9 mouse cellular contexts compared by ENCODE assay signal in genomic region chr7:78267461-78268007, GRCm38 (mm10).
DNase-seq lines count a peak whose midpoint lies in the region; ATAC-seq and TF ChIP-seq lines count a peak whose summit lies in the region.
"Had no signal": no experiment of that assay in that cellular context is flagged by ENCODE, and none has a peak within 500 bp of the region (broad histone marks: within the 10 kb centered on the region; RNA-seq: fewer than 3 reads in every experiment).

No protein-coding gene starts in this region.

- POLR2A ChIA-PET in Patski (lab: Charles Lee) = no interaction called here

- no peak for TF ChIP-seq POLR2A in limb, embryonic 14.5 days (IDR thresholded peaks at IDR 0.05; ENCODE audit: borderline replicate concordance, extremely low read depth, insufficient read depth, insufficient read length)

- H3K27ac ChIP-seq in layer of hippocampus, adult 2 months = no peak overlapping the region
- H3K27ac ChIP-seq in limb, embryonic 14.5 days (replicated peaks; ENCODE audit: low read depth, low read length) = no peak overlapping the region
- H3K27ac ChIP-seq: embryonic facial prominence, embryonic 12.5 days; macrophage had no signal

- ATAC-seq in Patski = no peak
- no peak for ATAC-seq in limb, embryonic 14.5 days (ENCODE audit: low FRiP score, low read depth)

- no peaks in the 10 kb centered on the region for H3K9me3 ChIP-seq in limb, embryonic 14.5 days (ENCODE audit: control insufficient read depth, low read length)
- H3K9me3 ChIP-seq: embryonic facial prominence, embryonic 12.5 days had no signal

- CTCF ChIA-PET in Patski (lab: Charles Lee) = no interaction called here

- no peak overlapping the region for H3K4me3 ChIP-seq in layer of hippocampus, adult 2 months
- no peak overlapping the region for H3K4me3 ChIP-seq in limb, embryonic 14.5 days (replicated peaks; ENCODE audit: low read length)
- H3K4me3 ChIP-seq: embryonic facial prominence, embryonic 12.5 days had no signal

- no peak overlapping the region for H3K9ac ChIP-seq in limb, embryonic 14.5 days (ENCODE audit: low read depth, low read length, severe bottlenecking)
- H3K9ac ChIP-seq: embryonic facial prominence, embryonic 12.5 days had no signal

- WGBS in limb, embryonic 14.5 days = 13% methylated on average over 1 of the region's 1 CpGs

- H3K4me1 ChIP-seq in limb, embryonic 14.5 days (ENCODE audit: control insufficient read depth, insufficient read depth, low read length) = no peaks in the 10 kb centered on the region
- H3K4me1 ChIP-seq: embryonic facial prominence, embryonic 12.5 days had no signal

- no peak for DNase-seq in layer of hippocampus, adult 2 months (ENCODE audit: low spot score in 2 of 2)
- no peak for DNase-seq in layer of hippocampus, postnatal 36 days
- DNase-seq in Patski (ENCODE audit: low read depth, low spot score) = no peak
- DNase-seq in embryo, embryonic 11 days = peak; percentile 74
- peak; percentile 27 for DNase-seq in limb, embryonic 14.5 days (ENCODE audit: low spot score)
- DNase-seq in adrenal gland, adult 2 months = no peak
- DNase-seq in urinary bladder, postnatal 14 days (ENCODE audit: low spot score) = no peak

- in situ Hi-C loops in Patski (cut with MboI; ENCODE audit: low pct_unique_long_range_greater_than_20kb) = no loop called here

- no peaks in the 10 kb centered on the region for H3K36me3 ChIP-seq in limb, embryonic 14.5 days (ENCODE audit: control insufficient read depth, insufficient read depth, low read length)
- H3K36me3 ChIP-seq: embryonic facial prominence, embryonic 12.5 days had no signal

- no peaks in the 10 kb centered on the region for H3K27me3 ChIP-seq in Patski
- H3K27me3 ChIP-seq in limb, embryonic 14.5 days (ENCODE audit: control insufficient read depth, insufficient read depth, low read length) = no peaks in the 10 kb centered on the region
- H3K27me3 ChIP-seq: embryonic facial prominence, embryonic 12.5 days had no signal

- no peak overlapping the region for H3K4me2 ChIP-seq in limb, embryonic 14.5 days (replicated peaks; ENCODE audit: low read depth, low read length, severe bottlenecking)
- H3K4me2 ChIP-seq: embryonic facial prominence, embryonic 12.5 days had no signal

- TF ChIP-seq CTCF in layer of hippocampus, adult 2 months (conservative IDR thresholded peaks at IDR 0.05) = peak; percentile 67
- peak; percentile 10 for TF ChIP-seq CTCF in Patski (IDR thresholded peaks at IDR 0.05)

Comparison
In these comparisons a context has a peak if more than half of its experiments do, and no peak if none do; other contexts are left out.
1. DNase-seq: peak in embryo, embryonic 11 days (single experiment) and limb, embryonic 14.5 days (single experiment); none in layer of hippocampus, adult 2 months (0 of 2), layer of hippocampus, postnatal 36 days (0 of 2), Patski (single experiment), adrenal gland, adult 2 months (single experiment) and urinary bladder, postnatal 14 days (single experiment).